Mouse (Mus musculus): Measurements from ENCODE around the gene Terb1.

The Terb1 gene

GRCm38 (mm10) chr8:104509061-104510006, at the start of gene Terb1:
Gene Terb1 (minus strand): TSS chr8:104509910.
- DNase-seq = peak; percentile 54

GRCm38 (mm10) chr8:104557226-104557625, 47.5 kb upstream of the Terb1 start:
- DNase-seq = no peak

GRCm38 (mm10) chr8:104555191-104555590, 45.5 kb upstream of the Terb1 start:
- DNase-seq = no peak

- DNase-seq = no peak
Measured at GRCm38 (mm10) chr8:104543440-104544045, 33.8 kb upstream of the Terb1 start.

- peak; percentile 61 for DNase-seq
Measured at GRCm38 (mm10) chr8:104542160-104542559, 32.5 kb upstream of the Terb1 start.

- DNase-seq = no peak
Measured at GRCm38 (mm10) chr8:104541515-104541880, 31.8 kb upstream of the Terb1 start.

GRCm38 (mm10) chr8:104540710-104541514, 31.2 kb upstream of the Terb1 start:
- DNase-seq = peak; percentile 68

- DNase-seq = no peak
Measured at GRCm38 (mm10) chr8:104540238-104540637, 30.5 kb upstream of the Terb1 start.

- DNase-seq = peak; percentile 58
Measured at GRCm38 (mm10) chr8:104539566-104539965, 29.9 kb upstream of the Terb1 start.

GRCm38 (mm10) chr8:104538896-104539295, 29.2 kb upstream of the Terb1 start:
- DNase-seq = no peak

- no peak for DNase-seq
Measured at GRCm38 (mm10) chr8:104536028-104536427, 26.3 kb upstream of the Terb1 start.

- DNase-seq = peak; percentile 57
Measured at GRCm38 (mm10) chr8:104535378-104535777, 25.7 kb upstream of the Terb1 start.

- DNase-seq = peak; percentile 72
Measured at GRCm38 (mm10) chr8:104534779-104535141, 25.1 kb upstream of the Terb1 start.

- DNase-seq = peak; percentile 94
Measured at GRCm38 (mm10) chr8:104533971-104534778, 24.5 kb upstream of the Terb1 start, which contains the start of the genes Nae1 and Car7. Gene Nae1 (minus strand): TSS chr8:104534637. Gene Car7 (plus strand): TSS chr8:104534689.

- DNase-seq = no peak
Measured at GRCm38 (mm10) chr8:104533551-104533950, 23.8 kb upstream of the Terb1 start.

GRCm38 (mm10) chr8:104529671-104530070, 20.0 kb upstream of the Terb1 start:
- DNase-seq = peak; percentile 88

GRCm38 (mm10) chr8:104517872-104518271, 8.2 kb upstream of the Terb1 start:
- peak; percentile 34 for DNase-seq

- DNase-seq = no peak
Measured at GRCm38 (mm10) chr8:104510134-104510533, 424 bp upstream of the Terb1 start.

GRCm38 (mm10) chr8:104479091-104479490, 30.6 kb downstream of the Terb1 start:
- no peak for DNase-seq

- no peak for DNase-seq
Measured at GRCm38 (mm10) chr8:104472465-104472864, 37.2 kb downstream of the Terb1 start.

GRCm38 (mm10) chr8:104467463-104467862, 42.2 kb downstream of the Terb1 start:
- DNase-seq = no peak

GRCm38 (mm10) chr8:104452177-104452576, 57.5 kb downstream of the Terb1 start:
- DNase-seq = no peak
